8 mouse cellular contexts compared by ENCODE assay signal in genomic region chr14:29017883-29018282, GRCm38 (mm10). TPM values are rescaled to one million over a fixed set of nuclear protein-coding genes. Genes with fewer than 3 reads are reported as not detected.
DNase-seq lines count a peak whose midpoint lies in the region.

Lrtm1 (plus strand) TSS chr14:29018208.

- intact Hi-C loops in heart, postnatal 36 days (cut with DNase I), result no loop called here

- peak; percentile 23 for DNase-seq in ovary, postnatal 36 days (ENCODE audit: low spot score)
- no peak for DNase-seq in ovary, postnatal 10 days (ENCODE audit: low spot score)
- peak; percentile 45 for DNase-seq in gastrocnemius, adult 18-20 months (ENCODE audit: low spot score)
- DNase-seq in heart, postnatal 36 days, result peak in 1 of 2 experiments; percentile 32
- DNase-seq in yolk sac, embryonic 10.5 days (ENCODE audit: low spot score), result peak; percentile 47
- DNase-seq in cerebellum, postnatal 36 days, result no peak
- no peak for DNase-seq in right cerebral cortex, postnatal 4 days
- no peak for DNase-seq in urinary bladder, postnatal 14 days (ENCODE audit: low spot score)

RNA-seq across cellular contexts. Expression of gene Lrtm1, which starts in this region (rescaled TPM):
- total RNA-seq in gastrocnemius, adult 18-20 months (2021), result 10 to 100 TPM; 25.4 to 26.4 TPM
- total RNA-seq in heart, postnatal 36 days (2021), result 100 to 1,000 TPM; 165 to 198 TPM

Comparison
In these comparisons a context has a peak if more than half of its experiments do, and no peak if none do; other contexts are left out.
1. RNA of gene Lrtm1 (total RNA-seq): 165 to 198 TPM in heart, postnatal 36 days; 25.4 to 26.4 TPM in gastrocnemius, adult 18-20 months; every median in the first group is over 4 times any median in the second.
2. DNase-seq: peak in ovary, postnatal 36 days (single experiment), gastrocnemius, adult 18-20 months (single experiment) and yolk sac, embryonic 10.5 days (single experiment); none in ovary, postnatal 10 days (single experiment), cerebellum, postnatal 36 days (0 of 2), right cerebral cortex, postnatal 4 days (single experiment) and urinary bladder, postnatal 14 days (single experiment).